Mouse (Mus musculus) heart, postnatal 0 days (tissue): Measurements from ENCODE around the gene Bex4.

Experiments
- CTCF ChIP-seq: IDR thresholded peaks from 2 replicates; pipeline ENCODE4 v1.5.1; 2016; ENCODE audit warnings: antibody characterized with exemption, control low read depth, low read depth
- EP300 ChIP-seq: IDR thresholded peaks from 2 replicates; pipeline ENCODE4 v1.6.1; 2016; ENCODE audit warnings: antibody characterized with exemption, low read depth

DNA sequence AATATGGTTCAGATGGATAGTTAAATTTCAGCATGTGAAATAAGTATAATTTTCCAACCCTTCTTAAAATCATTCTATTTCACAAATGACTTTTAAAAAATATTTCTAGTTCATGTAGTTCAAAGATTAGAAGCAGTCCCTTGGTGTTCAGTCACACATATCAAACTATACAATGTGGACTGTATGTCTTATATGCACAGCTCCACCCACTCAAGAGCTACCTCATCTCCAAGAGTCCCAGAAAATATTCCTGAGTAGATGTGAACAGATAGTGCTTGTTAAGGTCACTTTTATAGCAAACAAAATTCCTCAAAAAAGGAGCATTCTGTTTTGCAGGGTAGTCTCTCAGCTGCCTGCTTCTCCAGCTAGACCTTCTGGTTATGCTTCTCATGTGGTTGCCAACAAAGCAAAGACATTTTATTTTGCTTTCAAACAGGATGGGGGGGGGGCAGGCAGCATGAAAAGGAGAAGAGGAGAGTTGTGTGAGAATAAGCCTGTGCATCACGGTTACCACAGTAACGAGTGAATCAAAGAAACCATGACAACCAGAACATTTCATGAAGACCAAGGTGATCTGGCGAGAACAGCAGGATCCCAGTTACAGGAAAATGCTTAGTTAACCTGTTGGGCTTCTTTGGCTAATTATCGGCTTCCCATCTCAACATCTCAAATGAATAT lies 34.6 kb upstream of the Bex4 start:
- TF ChIP-seq EP300: no peak
- TF ChIP-seq CTCF: no peak
